Mouse (Mus musculus): ENCODE measurements around the gene Insrr.

GRCm38 (mm10) chr3:87833482-87833881, 36.7 kb downstream of the Insrr start:
- TF ChIP-seq GATA1 (IDR thresholded peaks at IDR 0.05; ENCODE audit: low read length) (no peak), TAL1 (IDR thresholded peaks at IDR 0.05; ENCODE audit: low read length) (no peak)
